Mouse (Mus musculus) splenic B cell, adult 2 months (primary cell): ENCODE data around the gene Pspn.

Experiments used
- DNase-seq: peaks from one replicate; pipeline ENCODE4 v3.0.0-alpha.2; 2011; ENCODE audit warnings: low read depth, low spot score
- H3K27me3 ChIP-seq: 2 replicates; pipeline ENCODE4 v1.6.1; 2012; ENCODE audit warnings: mild to moderate bottlenecking, low read length, moderate library complexity, mixed read lengths; ENCODE audit not compliant: control insufficient read depth, poor library complexity, insufficient read depth, severe bottlenecking
- H3K36me3 ChIP-seq: 2 replicates; pipeline ENCODE4 v1.6.1; 2012; ENCODE audit warnings: mild to moderate bottlenecking, low read length, moderate library complexity, mixed read lengths; ENCODE audit not compliant: control insufficient read depth, poor library complexity, insufficient read depth, severe bottlenecking

Pspn gene

GRCm38 (mm10) chr17:56985656-56986055 lies 14.2 kb downstream of the Pspn start:
- H3K36me3 ChIP-seq, result no peaks in the 10 kb centered on the region
- no peak for DNase-seq
- H3K27me3 ChIP-seq, result no peaks in the 10 kb centered on the region

DNA sequence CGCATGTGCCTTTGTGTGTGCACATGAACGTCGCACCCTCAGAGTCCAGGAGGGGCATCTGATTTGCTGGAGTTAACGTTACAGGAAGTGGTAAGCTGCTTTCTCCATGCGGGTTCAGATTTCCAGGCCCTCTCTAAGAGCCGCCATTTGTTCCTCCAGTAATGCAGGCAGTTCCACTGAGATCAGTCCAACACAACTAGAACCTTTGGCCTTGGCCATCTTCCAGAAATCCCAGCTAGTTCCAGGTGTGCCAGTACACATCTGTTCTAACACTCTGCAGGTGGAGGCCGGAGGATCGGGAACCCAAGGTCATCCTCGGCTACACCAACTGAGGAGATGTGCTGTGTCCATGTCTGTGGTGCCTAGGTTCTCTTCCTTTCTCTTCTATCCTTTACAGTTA lies 14.9 kb downstream of the Pspn start:
- DNase-seq, result no peak
- Histone ChIP-seq H3K27me3 (no peaks in the 10 kb centered on the region), H3K36me3 (no peaks in the 10 kb centered on the region)

DNA sequence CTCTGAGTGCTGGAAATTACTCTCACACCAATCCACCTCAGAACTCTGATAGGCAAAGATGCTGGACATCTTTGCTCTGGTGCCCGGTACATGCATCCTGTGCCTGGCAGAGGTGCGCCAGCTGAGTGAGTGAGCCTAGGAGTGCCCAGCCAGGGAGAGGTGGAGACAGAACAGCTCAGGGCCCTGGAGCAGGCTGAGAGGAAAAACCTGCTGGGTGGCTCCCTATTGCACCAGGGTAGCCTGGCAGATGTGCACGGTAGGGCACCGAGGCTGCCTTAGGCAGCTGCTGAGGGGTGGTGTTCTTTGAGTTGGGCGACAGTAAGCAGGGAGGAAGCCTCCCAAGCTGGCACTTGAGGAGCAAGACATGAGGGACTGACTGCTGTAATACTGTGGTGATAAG lies 17.8 kb downstream of the Pspn start, which contains the start of gene Acer1:
TSS of gene Acer1 (minus strand) at position 114 of the 400 bp plus-strand sequence.
- no peaks in the 10 kb centered on the region for H3K27me3 ChIP-seq
- DNase-seq, result no peak

DNA sequence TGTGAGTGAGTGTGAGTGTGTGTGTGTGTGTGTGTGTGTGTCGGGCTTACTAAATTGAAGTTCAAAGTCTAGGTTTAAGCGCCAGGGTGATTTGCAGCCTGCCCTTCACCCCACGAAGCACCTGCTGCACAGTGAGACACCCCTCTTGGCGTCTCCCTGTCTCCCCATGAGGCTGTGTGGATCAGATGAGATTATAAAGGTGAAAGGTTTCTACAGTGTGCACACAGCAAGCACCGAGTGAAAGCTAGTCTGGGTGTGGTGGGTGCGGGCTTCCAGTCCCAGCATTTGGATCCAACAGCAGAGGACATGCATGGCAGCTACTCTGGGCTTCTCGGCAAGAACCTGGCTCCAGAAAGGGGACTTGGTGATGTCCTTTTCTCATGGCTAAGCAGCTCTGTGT lies 18.8 kb downstream of the Pspn start:
- Histone ChIP-seq H3K36me3 (no peaks in the 10 kb centered on the region), H3K27me3 (no peaks in the 10 kb centered on the region)
- no peak for DNase-seq

More for the DNA sequence above, 17.8 kb downstream of the Pspn start, which contains the start of gene Acer1:
- H3K36me3 ChIP-seq, result no peaks in the 10 kb centered on the region

DNA sequence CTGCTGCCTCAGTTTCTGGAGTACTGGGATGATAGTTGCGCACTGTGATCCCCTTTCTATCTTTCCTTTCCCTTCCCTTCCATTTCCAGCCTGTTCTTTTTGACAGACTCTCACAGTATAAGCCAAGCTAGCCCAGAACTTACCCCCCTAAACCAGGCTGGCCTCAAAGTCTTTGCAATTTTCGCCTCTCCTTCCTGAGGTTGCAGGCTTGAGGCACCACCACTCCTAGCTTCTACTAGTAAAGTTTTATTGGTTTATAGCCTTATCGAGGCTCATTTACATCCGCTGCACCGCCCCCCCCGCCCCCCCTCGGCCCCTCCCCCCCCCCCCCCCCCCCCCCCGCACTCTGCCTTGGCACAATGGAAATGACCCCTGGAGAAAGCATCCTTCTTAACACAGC lies 20.3 kb downstream of the Pspn start:
- no peak for DNase-seq

GRCm38 (mm10) chr17:56976531-56977390 lies 23.1 kb downstream of the Pspn start:
- Histone ChIP-seq H3K36me3 (no peaks in the 10 kb centered on the region), H3K27me3 (no peaks in the 10 kb centered on the region)
- DNase-seq, result no peak

More for the DNA sequence above, 20.3 kb downstream of the Pspn start:
- H3K27me3 ChIP-seq, result no peaks in the 10 kb centered on the region
- no peaks in the 10 kb centered on the region for H3K36me3 ChIP-seq

GRCm38 (mm10) chr17:56975391-56975790 lies 24.4 kb downstream of the Pspn start:
- Histone ChIP-seq H3K27me3 (no peaks in the 10 kb centered on the region), H3K36me3 (no peaks in the 10 kb centered on the region)
- DNase-seq, result no peak

DNA sequence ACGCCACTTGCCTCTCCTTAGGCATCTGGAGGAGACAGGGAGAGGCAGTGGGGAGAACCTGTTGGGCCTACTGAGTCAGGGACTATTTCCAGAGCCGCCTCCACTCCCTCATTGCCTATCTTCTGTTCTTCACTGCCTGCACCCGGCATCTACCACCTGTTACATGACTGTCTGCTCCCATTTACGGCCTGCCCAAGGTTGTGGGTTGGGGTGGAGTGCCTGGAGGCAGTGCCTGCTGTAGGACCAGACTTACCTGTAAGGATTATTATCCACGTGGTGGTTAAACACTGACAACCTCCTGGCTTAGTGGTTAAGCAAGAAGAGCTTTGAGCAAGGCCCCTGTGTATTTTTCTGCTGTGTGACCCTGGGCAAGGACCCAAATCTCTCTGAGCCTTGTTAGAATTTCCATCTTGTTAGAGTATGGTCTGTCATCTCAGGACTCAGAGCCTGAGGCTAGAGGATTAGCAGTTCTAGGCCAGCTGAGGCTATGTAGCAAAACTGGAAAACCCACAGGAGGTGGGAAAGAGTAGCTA lies 25.0 kb downstream of the Pspn start:
- Histone ChIP-seq H3K27me3 (no peaks in the 10 kb centered on the region), H3K36me3 (no peaks in the 10 kb centered on the region)
- DNase-seq, result no peak

DNA sequence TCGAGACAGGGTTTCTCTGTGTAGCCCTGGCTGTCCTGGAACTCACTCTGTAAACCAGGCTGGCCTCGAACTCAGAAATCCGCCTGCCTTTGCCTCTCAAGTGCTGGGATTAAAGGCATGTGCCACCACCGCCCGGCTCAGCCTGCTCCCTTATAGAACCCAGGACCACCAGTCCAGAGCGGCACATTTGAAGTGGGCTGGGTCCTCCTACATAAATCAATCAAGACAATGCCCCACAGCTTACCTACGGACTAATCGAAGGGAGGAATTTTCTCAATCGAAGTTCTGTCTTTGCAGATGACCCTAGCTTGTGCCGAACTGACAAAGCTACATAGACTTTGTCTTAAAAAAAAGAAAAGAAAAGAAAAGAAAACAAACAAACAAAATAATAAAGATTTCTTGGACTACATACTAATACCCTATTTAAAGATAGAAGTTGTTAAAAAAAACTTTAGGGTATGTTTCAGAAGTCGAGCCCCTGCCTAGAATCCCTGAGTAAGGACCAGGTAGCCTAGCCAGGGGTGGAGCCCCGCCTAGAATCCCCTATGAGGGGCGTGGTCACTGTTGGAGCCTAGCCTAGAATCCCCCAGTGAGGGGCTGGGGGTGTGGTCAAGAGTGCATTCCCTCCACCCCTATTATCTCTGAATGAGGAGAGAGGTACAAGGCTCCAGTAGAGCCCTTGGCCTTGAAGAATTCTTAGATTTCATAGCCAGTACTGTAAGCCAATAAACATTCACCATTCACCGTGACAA lies 25.7 kb downstream of the Pspn start:
- Histone ChIP-seq H3K27me3 (no peaks in the 10 kb centered on the region), H3K36me3 (no peaks in the 10 kb centered on the region)
- no peak for DNase-seq

GRCm38 (mm10) chr17:56970081-56970480 lies 29.7 kb downstream of the Pspn start:
- Histone ChIP-seq H3K27me3 (no peaks in the 10 kb centered on the region), H3K36me3 (no peaks in the 10 kb centered on the region)
- DNase-seq, result no peak

- H3K27me3 ChIP-seq, result no peaks in the 10 kb centered on the region
- no peak for DNase-seq
- H3K36me3 ChIP-seq, result no peaks in the 10 kb centered on the region
These were observed 30.5 kb downstream of the Pspn start for GRCm38 (mm10) chr17:56969321-56969720.

GRCm38 (mm10) chr17:56963646-56964045 lies 36.2 kb downstream of the Pspn start:
- no peak for DNase-seq
- Histone ChIP-seq H3K36me3 (no peaks in the 10 kb centered on the region), H3K27me3 (no peaks in the 10 kb centered on the region)

DNA sequence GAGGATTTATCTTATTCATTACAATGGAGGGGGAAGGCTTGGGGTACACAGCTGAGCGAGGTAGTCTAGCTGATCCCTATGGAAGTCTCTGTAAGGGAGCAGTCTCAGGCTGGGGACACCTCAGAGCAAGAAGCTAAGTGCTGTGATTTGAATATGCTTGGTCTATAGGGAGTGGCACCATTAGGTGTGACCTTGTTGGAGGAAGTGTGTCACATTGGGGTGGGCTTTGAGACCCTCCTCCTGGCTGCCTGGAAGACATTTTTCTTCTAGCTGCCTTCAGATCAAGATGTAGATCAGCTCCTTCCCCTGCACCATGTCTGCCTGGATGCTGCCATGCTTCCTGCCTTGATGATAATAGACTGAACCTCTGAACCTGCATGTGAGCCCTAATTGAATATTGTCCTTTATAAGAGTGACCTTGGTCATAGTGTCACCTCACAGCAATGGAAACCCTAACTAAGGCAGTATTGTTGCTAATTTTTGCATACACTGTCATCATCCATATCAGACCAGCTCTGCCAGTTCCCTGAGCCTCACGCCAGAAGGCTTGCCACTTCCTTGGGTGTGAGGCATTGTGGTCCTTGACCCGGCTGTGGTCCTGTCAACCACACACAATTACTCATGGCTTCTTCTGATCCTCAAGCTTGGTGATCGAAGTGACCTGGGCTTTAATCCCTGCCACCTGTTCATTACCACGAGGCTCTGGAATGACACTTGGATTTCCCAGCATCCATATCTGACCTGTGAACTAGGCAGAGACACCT lies 37.0 kb downstream of the Pspn start:
- no peaks in the 10 kb centered on the region for H3K36me3 ChIP-seq
- DNase-seq, result no peak
- no peaks in the 10 kb centered on the region for H3K27me3 ChIP-seq

- no peak for DNase-seq
- Histone ChIP-seq H3K36me3 (no peaks in the 10 kb centered on the region), H3K27me3 (no peaks in the 10 kb centered on the region)
These were observed 37.9 kb downstream of the Pspn start for GRCm38 (mm10) chr17:56961880-56962279.
